Mouse (Mus musculus): Measurements from ENCODE around the gene Rgl2. TPM values are rescaled to one million over a fixed set of nuclear protein-coding genes. Genes with fewer than 3 reads are reported as not detected.
"Not testable (repeated sequence)": the region's sequence is repeated elsewhere in the genome, so short reads cannot be mapped to it uniquely, and the experiment has no call there.

Rgl2 gene
- total RNA-seq, 2 experiments from 2014 or later: 67.1 to 68.4 TPM

- DNase-seq (ENCODE audit: extremely low spot score in 1 of 2, low spot score in 2 of 2): no peak
- intact Hi-C loops (cut with DNase I): no loop called here
Observed at GRCm38 (mm10) chr17:33980181-33981035, 51.1 kb downstream of the Rgl2 start.

GRCm38 (mm10) chr17:33981192-33981909, 52.0 kb downstream of the Rgl2 start:
- intact Hi-C loops (cut with DNase I): not testable (repeated sequence)
- DNase-seq (ENCODE audit: extremely low spot score in 1 of 2, low spot score in 2 of 2): peak; percentile 85 to 92

- intact Hi-C loops (cut with DNase I); DNase-seq (ENCODE audit: extremely low spot score in 1 of 2, low spot score in 2 of 2): not testable (repeated sequence)
Observed at GRCm38 (mm10) chr17:33982136-33982535, 52.8 kb downstream of the Rgl2 start.

Small RNA genes lying within 50 kb of the gene (microRNA-seq; reads per million reads assigned to microRNA genes)
- not detected for gene Gm27740

Other genes with a start within 250 kb of the Rgl2 start
- gene Hnrnpm, start 242.7 kb upstream of the Rgl2 start, total RNA-seq (2021): 100 to 1,000 TPM; 113 to 115 TPM
- gene March2, start 210.9 kb upstream of the Rgl2 start, total RNA-seq (2021): 10 to 100 TPM; 81.5 to 82.1 TPM
- 100 to 1,000 TPM; 336 to 350 TPM for gene Rab11b, start 169.0 kb upstream of the Rgl2 start, total RNA-seq (2021)
- 1 to 10 TPM; 5.2 to 9.1 TPM for gene Angptl4, start 147.7 kb upstream of the Rgl2 start, total RNA-seq (2021)
- 10 to 100 TPM; 37.9 to 38.2 TPM for gene Kank3, start 119.0 kb upstream of the Rgl2 start, total RNA-seq (2021)
- gene Rps28, start 105.0 kb upstream of the Rgl2 start, total RNA-seq (2021): 100 to 1,000 TPM; 861 to 875 TPM
- 100 to 1,000 TPM; 225 to 228 TPM for gene Ndufa7, start 105.0 kb upstream of the Rgl2 start, total RNA-seq (2021)
- gene Cd320, start 86.5 kb upstream of the Rgl2 start, total RNA-seq (2021): 10 to 100 TPM; 24.1 to 26.4 TPM
- not detected for gene Gm7029, start 55.7 kb upstream of the Rgl2 start, total RNA-seq (2021)
- gene Kifc1, start 38.9 kb upstream of the Rgl2 start, total RNA-seq (2021): 1 to 10 TPM; 3.9 to 7.1 TPM
- gene Platr17, start 24.4 kb upstream of the Rgl2 start, total RNA-seq (2021): 1 to 10 TPM; 1.2 TPM
- gene Daxx, start 20.1 kb upstream of the Rgl2 start, total RNA-seq (2021): 10 to 100 TPM; 26.5 to 28.1 TPM
- gene Tapbp, start 13.6 kb upstream of the Rgl2 start, total RNA-seq (2021): 10 to 100 TPM; 33.0 to 34.7 TPM
- gene Zbtb22, start 13.6 kb upstream of the Rgl2 start, total RNA-seq (2021): 10 to 100 TPM; 35.0 to 35.8 TPM
- gene Pfdn6, start 10.8 kb downstream of the Rgl2 start, total RNA-seq (2021): 10 to 100 TPM; 89.2 to 96.1 TPM
- gene Wdr46, start 11.1 kb downstream of the Rgl2 start, total RNA-seq (2021): 10 to 100 TPM; 20.5 to 20.9 TPM
- 1 to 10 TPM; 5.2 to 9.8 TPM for gene B3galt4, start 21.9 kb downstream of the Rgl2 start, total RNA-seq (2021)
- 10 to 100 TPM; 71.3 to 77.5 TPM for gene Vps52, start 26.3 kb downstream of the Rgl2 start, total RNA-seq (2021)
- 100 to 1,000 TPM; 440 to 443 TPM for gene Rps18, start 26.5 kb downstream of the Rgl2 start, total RNA-seq (2021)
- gene H2-K1, start 70.8 kb downstream of the Rgl2 start, total RNA-seq (2021): 10 to 100 TPM; 10.6 to 11.8 TPM
- 10 to 100 TPM; 23.2 to 24.9 TPM for gene Ring1, start 95.1 kb downstream of the Rgl2 start, total RNA-seq (2021)
- 10 to 100 TPM; 29.7 to 32.0 TPM for gene H2-Ke6, start 98.5 kb downstream of the Rgl2 start, total RNA-seq (2021)
- gene Slc39a7, start 102.1 kb downstream of the Rgl2 start, total RNA-seq (2021): 100 to 1,000 TPM in 1 of 2 experiments, 10 to 100 TPM in 1; 90.7 to 101 TPM
- 10 to 100 TPM; 74.8 to 78.7 TPM for gene Rxrb, start 102.3 kb downstream of the Rgl2 start, total RNA-seq (2021)
- 10 to 100 TPM; 12.2 to 14.3 TPM for gene Col11a2, start 109.9 kb downstream of the Rgl2 start, total RNA-seq (2021)
- gene H2-Oa, start 162.8 kb downstream of the Rgl2 start, total RNA-seq (2021): under 1 TPM in 1 of 2 experiments, not detected in 1; 0.55 TPM
- gene H2-DMa, start 190.0 kb downstream of the Rgl2 start, total RNA-seq (2021): 10 to 100 TPM; 26.6 to 27.7 TPM
- 100 to 1,000 TPM; 266 to 271 TPM for gene Brd2, start 193.1 kb downstream of the Rgl2 start, total RNA-seq (2021)
- gene H2-DMb2, start 213.8 kb downstream of the Rgl2 start, total RNA-seq (2021): 1 to 10 TPM in 1 of 2 experiments, under 1 TPM in 1; 0.99 to 1.4 TPM
- 1 to 10 TPM; 1.2 to 1.8 TPM for gene H2-DMb1, start 223.5 kb downstream of the Rgl2 start, total RNA-seq (2021)